Mouse (Mus musculus): ENCODE results near the gene Olfr1417. TPM values are rescaled to one million over a fixed set of nuclear protein-coding genes. Genes with fewer than 3 reads are reported as not detected.

The Olfr1417 gene
- under 1 TPM in 1 of 2 experiments, not detected in 1; 0.01 TPM for polyA plus RNA-seq (2012; fragmentation: generic; extraction: Trizol)

DNA sequence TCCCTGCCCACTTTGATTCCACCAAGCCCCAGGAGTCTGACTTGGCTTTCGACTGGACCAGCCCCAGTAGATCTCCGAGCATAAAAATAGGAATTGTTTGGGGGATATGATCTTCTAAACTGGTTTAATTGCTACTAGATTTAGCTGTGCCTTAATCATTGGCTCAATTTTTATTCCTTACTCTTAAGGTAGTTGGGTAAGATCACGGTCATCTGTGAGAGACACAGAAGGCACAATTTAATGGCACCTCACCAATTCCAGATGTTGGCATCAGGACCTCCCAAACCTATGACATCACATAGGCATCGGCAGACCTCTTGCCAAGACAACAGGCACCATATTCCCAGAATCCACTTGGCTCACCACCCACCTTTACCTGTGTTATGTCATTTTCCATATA lies at the start of gene Olfr1417:
Olfr1417 (minus strand) TSS at position 101 of the 400 bp plus-strand sequence.

DNA sequence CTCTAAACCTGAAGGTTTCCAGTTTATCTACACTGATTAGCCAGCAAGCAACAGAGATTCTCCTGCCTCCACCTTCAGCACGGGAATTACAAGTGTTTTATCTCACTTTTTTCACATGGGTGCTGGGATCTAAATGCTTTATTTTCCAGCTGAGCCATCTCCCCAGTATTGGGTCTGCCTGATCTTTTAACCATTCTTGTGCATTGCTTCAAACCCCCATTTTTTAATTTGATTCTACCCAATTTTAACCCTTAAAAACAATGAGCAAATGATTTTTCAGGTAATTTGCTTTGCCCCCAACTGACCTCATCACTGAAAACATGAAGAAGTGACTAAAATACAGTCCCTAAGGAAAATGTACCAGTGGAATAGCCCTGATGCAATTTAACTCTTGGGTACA lies 47.2 kb upstream of the Olfr1417 start, which contains the start of gene Olfr1420:
Olfr1420 (plus strand) TSS at position 301 of the 400 bp plus-strand sequence.

DNA sequence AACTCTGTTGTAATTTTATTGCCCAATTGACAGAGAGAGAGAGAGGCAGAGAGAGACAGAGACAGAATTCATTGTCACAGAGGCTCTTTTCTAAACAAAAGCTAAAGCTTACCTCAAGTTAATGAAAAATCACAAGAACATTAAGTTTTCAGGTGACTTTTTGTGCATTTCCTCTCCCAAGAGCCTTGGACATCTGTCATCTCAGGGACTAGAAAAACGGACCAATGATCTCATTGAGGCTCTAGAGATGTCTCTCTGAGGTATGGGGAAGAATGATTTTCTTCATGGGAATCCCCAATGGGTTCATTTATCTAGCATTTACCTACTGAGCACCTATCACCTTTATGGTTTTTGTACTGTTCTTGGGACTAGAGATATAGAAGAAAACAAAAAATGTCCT lies 36.0 kb upstream of the Olfr1417 start, which contains the start of gene Olfr1419:
Olfr1419 (minus strand) TSS at position 101 of the 400 bp plus-strand sequence.

DNA sequence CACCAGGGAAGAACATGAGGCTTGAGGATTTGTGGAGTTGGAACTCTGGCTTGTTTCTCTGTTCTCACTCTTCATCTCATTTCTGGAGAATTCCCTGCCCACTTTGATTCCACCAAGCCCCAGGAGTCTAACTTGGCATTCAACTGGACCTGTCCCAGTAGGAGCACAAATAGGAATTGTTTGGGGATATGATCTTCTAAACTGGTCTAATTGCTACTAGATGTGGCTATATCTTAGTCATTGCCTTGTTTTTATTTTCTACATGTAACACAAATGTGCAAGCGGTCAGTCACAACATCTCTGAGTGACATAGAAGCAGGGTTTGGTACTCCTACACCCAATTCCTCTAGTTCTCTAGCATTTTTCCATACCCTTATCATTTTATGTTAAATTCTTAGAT lies 21.9 kb upstream of the Olfr1417 start, which contains the start of gene Olfr1418:
Olfr1418 (minus strand) TSS at position 101 of the 400 bp plus-strand sequence.

DNA sequence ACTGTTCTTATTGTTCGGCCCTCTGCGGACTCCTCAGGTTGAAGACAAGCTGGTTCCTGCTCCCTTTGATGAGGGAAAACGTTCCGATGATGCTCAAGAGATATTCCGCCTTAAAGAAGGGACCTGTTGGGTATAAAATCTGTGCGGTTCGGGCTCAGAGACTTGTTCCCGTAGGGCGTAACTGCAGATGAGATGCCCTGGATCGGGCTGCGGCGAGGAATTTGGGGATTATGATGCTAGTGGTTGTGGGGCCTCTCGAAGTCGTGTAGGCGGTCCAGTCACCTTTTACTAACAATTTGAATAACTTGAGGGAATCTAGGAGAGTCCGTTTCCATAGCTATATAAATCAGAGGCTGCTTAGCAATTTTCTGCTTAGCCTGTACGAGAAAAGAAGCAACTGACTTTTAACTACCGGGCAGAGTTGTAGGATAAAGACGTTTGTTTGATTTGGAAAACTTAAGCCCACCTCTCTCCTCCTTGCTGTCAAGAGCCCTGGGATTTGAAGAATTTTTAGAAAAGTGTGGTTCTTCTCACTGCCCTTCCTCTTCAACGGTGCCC lies 19.8 kb downstream of the Olfr1417 start, which contains the start of gene Stx3:
Stx3 (minus strand) TSS at position 261 of the 558 bp plus-strand sequence.

Other genes with a start within 250 kb of the Olfr1417 start
- under 1 TPM in 1 of 2 experiments, not detected in 1; 0.09 TPM for gene Ms4a6d, start 234.4 kb downstream of the Olfr1417 start, polyA plus RNA-seq (2012; fragmentation: generic; extraction: Trizol)
- gene Ms4a2, start 215.5 kb downstream of the Olfr1417 start, polyA plus RNA-seq (2012; fragmentation: generic; extraction: Trizol), result not detected
- not detected for gene Ms4a3, start 198.4 kb downstream of the Olfr1417 start, polyA plus RNA-seq (2012; fragmentation: generic; extraction: Trizol)
- gene Oosp2, start 178.7 kb downstream of the Olfr1417 start, polyA plus RNA-seq (2012; fragmentation: generic; extraction: Trizol), result not detected
- gene Oosp1, start 148.1 kb downstream of the Olfr1417 start, polyA plus RNA-seq (2012; fragmentation: generic; extraction: Trizol), result not detected
- not detected for gene Oosp3, start 142.2 kb downstream of the Olfr1417 start, polyA plus RNA-seq (2012; fragmentation: generic; extraction: Trizol)
- not detected for gene Gif, start 91.7 kb downstream of the Olfr1417 start, polyA plus RNA-seq (2012; fragmentation: generic; extraction: Trizol)
- gene Mrpl16, start 68.8 kb downstream of the Olfr1417 start, polyA plus RNA-seq (2012; fragmentation: generic; extraction: Trizol), result 10 to 100 TPM; 32.8 to 45.4 TPM
- 1 to 10 TPM in 1 of 2 experiments, under 1 TPM in 1; 0.61 to 3.0 TPM for gene Stx3, start 19.8 kb downstream of the Olfr1417 start, polyA plus RNA-seq (2012; fragmentation: generic; extraction: Trizol)
- gene Olfr1418, start 21.8 kb upstream of the Olfr1417 start, polyA plus RNA-seq (2012; fragmentation: generic; extraction: Trizol), result not detected
- not detected for gene Olfr1419, start 35.9 kb upstream of the Olfr1417 start, polyA plus RNA-seq (2012; fragmentation: generic; extraction: Trizol)
- gene Olfr1420, start 47.3 kb upstream of the Olfr1417 start, polyA plus RNA-seq (2012; fragmentation: generic; extraction: Trizol), result not detected
- gene Patl1, start 73.2 kb upstream of the Olfr1417 start, polyA plus RNA-seq (2012; fragmentation: generic; extraction: Trizol), result 1 to 10 TPM; 1.8 to 7.9 TPM
- gene Osbp, start 126.7 kb upstream of the Olfr1417 start, polyA plus RNA-seq (2012; fragmentation: generic; extraction: Trizol), result 10 to 100 TPM in 1 of 2 experiments, 1 to 10 TPM in 1; 2.2 to 19.9 TPM
- under 1 TPM in 1 of 2 experiments, not detected in 1; 0.02 TPM for gene Olfr1423, start 202.1 kb upstream of the Olfr1417 start, polyA plus RNA-seq (2012; fragmentation: generic; extraction: Trizol)
- gene Olfr1424, start 223.5 kb upstream of the Olfr1417 start, polyA plus RNA-seq (2012; fragmentation: generic; extraction: Trizol), result not detected
- gene Olfr1425, start 238.5 kb upstream of the Olfr1417 start, polyA plus RNA-seq (2012; fragmentation: generic; extraction: Trizol), result not detected

All from C3H10T1/2 (cell line).